Mouse (Mus musculus) embryo, embryonic 11 days (tissue): Measurements from ENCODE around the gene Gfod2.

Experiments used
- DNase-seq: peaks from one replicate; pipeline ENCODE4 v3.0.0-alpha.2; 2015

Gene Gfod2

DNA sequence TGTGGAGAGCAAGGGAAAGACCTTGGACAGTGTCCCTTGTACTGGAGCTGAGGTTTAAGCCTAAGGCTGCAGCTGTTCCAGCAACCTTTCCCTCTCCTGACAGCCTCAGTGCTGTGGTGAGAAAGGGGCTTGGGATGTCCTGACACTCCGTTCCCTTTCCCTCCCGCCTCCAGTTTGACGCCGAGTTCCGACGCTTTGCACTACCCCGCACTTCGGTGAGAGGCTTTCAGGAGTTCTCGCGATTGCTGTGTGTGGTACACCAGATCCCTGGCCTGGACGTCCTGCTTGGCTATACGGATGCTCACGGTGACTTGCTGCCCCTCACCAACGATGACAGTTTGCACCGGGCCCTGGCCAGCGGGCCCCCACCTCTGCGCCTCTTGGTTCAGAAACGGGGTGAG, 56.5 kb downstream of the Gfod2 start:
- peak; percentile 18 for DNase-seq

DNA sequence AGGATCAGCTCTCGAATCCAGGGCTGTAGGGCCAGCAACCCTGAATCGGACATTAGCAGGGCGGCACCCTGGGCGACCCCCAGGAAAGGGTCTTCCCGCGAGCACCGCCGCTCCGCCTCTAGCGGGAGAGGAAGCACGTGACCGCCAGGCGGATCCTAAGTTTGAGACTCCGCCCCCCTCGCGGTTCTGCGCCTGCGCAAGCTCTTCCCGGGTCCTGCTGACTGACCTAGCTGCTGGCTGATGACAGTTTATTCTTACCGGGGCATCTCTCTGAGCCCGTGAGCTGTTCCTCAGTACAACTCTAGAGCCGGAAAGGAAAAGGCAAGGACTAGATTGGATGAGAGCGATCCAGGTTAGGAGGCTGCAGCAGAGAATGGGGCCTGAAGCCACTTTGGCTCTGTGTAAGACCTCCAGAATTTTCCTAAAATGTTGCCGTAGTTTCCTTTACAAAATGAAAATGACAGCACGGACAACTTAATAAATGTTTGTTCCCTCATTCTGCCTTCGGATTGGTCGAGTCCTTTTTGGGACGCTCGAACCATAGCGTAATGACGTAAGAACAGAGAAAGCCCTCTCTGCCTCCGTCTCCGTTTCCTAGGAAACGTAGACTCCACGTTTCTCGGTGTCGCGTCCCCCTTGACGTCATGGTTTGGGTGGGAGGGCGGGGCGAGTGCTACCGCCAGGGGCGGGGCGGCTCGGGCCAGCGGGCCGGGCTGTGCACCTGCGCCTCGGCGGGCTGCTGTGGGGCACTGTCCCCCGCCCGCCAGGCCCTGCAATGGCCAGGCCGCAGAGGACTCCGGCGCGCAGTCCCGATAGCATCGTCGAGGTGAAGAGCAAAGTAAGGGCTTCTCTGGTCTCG, 57.3 kb downstream of the Gfod2 start, which contains the start of the genes Acd and Pard6a:
Gene Acd (minus strand): TSS at position 137 of the 859 bp plus-strand sequence.
Gene Pard6a (plus strand): TSS at position 183 of the 859 bp plus-strand sequence.
- peak; percentile 97 for DNase-seq

DNA sequence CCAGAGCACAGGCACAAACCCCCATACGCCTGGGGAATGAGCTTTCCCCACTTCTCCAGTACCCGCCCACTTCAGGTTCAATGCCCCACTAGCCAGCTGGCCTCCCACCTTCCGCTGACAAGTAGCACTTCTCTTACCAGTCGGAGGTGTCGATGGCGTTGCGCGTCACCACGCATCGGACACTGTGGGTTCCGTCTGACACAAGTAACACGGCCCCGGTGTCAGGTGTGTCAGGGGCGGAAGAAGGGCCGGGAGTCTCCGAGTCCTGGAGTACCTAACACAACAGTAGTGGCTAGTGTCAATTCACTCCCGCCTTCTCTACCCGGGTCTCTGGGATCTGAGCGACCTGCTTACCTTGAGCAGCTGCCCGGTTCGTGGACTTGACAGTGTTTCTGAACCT, 57.9 kb downstream of the Gfod2 start:
- DNase-seq = peak; percentile 46

DNA sequence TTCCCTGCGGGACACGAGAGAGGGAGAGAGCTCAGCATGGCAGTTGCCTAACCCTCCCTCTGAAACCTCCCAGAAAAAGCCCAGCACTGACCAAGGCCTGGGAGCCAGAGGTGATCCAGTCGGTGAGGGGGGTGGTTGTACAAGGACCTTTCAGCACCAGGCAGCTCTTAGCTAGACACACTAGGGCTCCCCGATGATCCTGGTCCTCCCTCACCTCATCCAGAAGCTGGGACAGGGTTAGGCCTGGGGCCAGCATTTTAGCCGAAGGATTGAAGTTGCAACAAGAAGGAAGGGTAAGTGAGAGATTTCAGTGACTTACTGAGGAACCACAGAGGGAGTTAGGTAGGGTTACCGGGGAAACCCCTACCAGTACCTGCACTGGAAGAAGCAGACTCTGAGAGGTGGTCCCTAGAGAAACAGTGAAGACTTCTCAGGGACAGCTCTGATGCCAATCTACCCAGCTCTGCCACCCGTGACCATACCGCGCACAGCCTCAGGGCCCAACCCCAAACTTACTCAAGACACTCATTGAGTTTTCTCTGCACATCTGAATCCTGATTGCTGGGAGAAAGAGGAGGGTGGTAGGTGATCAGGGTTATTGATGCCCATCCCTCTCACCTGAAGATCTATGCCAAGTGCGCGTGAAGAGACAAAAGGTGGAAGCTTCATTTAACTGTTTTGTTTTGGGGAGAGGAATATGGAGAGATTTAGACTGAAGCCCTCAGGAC, 58.8 kb downstream of the Gfod2 start:
- no peak for DNase-seq

DNA sequence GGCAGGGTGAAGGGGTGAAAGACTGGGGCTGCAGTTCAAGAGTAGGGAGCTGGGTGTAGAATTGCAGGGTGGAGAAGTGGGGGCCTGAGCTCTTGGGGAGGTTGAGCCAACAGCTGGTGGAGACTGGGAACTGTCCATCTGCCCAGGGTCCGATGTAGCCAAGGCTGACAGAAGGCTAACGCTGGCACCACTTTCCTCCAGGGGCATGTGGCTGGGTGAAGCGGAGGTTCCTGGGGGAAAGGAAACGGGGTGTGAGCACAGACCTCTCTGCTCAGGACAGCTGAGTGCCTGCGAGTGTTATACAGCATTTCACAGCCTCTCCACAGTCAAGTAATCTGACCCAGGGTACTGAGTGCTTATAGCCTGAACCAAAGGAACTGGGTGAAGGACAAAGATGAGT, 59.7 kb downstream of the Gfod2 start:
- no peak for DNase-seq

DNA sequence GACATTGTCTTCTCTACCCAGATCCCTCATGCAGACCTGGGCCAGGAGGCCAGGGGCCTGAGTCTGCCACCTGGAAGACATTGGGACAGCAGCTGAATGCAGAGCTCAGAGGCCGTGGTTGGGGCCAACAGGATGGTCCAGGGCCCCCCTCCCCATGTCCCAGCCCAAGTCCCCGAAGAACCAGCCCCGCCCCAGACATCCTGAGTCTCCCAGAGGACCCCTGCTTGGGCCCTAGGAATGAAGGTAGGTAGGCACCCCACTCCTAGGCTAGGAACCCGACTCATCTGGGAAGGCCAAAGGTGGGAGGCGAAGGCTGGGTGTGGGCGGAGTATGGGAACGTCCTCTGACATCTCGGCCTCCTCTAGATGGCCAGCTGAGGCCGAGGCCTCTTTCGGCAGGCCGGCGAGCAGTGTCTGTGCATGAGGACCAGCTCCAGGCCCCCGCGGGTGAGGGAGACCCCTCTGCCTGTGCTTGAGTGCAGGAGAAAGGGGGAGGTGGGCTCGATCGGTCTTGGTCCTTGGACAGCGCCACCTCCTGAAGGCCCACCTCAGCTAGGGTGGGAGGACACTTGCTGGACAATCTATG, 61.2 kb downstream of the Gfod2 start:
- DNase-seq = no peak

DNA sequence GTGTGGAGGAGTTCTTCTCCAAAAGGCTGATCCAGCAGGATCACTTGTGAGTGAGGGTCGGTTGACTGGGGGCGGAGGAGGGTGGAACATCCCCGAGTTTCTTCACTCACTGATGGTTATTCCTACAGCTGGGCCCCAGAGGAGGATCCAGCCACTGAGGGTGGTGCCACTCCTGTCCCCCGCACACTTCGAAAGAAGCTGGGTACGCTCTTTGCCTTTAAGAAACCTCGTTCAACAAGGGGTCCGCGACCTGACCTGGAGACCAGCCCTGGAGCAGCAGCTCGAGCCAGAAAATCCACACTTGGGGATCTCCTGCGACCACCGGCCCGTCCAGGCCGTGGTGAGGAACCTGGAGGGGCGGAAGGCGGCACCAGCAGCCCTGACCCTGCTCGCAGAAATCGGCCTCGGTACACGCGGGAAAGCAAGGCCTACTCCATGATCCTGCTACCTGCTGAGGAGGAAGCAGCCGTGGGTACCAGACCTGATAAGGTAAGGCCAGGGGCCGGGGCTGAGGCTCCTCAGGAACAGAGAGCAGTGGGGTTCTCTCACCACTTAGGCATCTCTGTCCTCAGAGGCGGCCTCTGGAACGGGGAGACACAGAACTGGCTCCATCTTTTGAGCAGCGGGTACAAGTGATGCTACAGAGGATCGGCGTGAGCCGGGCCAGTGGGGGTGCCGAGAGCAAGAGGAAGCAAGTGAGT, 63.2 kb downstream of the Gfod2 start:
- no peak for DNase-seq

DNA sequence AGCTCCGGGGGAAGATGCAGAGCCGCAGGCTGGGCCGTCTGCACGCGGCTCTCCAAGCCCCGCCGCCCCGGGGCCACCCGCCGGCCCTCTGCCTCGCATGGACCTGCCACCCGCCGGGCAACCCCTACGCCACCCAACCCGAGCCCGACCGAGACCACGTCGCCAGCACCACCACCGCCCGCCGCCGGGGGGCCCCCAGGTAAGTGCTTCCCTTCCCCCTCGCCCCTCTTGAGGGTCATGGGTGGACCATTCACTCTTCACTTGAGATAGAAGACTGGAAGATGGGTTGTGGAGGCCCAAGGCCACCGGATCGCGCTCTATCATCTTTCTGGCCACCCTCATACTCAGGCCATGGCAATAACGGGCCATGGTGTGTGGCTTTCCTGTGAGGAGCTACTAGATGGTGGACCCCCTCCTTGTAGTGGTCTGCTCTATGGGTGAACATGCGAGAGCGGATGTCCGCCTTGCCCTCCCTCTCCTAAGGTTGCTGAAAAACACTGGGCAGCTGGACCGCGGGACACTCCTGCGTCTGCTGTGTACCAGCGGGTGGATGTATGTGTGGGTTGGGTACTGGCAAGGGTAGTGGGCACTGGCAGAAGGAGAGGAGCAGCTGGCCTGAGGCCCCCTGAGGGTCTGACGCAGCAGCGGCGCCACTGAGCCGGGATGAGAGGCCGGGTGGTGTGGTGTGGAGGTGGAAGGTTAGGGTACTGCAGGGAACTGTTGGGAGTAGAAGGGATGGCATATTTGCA, 64.2 kb downstream of the Gfod2 start:
- peak; percentile 31 for DNase-seq

DNA sequence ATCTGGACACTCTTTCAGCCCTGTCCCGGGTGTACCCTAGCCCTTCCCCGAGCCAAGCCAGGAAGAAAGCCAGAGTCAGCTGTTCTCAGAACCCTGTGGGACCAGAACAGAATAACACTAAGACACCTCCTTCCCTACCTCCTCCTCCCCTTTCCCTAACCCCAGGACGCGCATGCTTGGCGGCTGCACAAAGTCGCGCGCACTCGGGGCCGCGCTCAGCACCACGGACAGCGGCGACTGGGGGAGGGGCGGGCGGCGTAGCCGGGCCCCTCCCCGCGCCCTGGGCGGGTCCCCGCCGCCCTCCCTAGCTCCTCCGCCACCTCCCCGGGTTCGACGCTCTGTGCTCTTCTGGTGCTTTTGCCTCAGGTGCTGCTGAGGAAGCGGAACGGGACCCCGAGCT, 64.8 kb downstream of the Gfod2 start:
- DNase-seq = peak; percentile 82

DNA sequence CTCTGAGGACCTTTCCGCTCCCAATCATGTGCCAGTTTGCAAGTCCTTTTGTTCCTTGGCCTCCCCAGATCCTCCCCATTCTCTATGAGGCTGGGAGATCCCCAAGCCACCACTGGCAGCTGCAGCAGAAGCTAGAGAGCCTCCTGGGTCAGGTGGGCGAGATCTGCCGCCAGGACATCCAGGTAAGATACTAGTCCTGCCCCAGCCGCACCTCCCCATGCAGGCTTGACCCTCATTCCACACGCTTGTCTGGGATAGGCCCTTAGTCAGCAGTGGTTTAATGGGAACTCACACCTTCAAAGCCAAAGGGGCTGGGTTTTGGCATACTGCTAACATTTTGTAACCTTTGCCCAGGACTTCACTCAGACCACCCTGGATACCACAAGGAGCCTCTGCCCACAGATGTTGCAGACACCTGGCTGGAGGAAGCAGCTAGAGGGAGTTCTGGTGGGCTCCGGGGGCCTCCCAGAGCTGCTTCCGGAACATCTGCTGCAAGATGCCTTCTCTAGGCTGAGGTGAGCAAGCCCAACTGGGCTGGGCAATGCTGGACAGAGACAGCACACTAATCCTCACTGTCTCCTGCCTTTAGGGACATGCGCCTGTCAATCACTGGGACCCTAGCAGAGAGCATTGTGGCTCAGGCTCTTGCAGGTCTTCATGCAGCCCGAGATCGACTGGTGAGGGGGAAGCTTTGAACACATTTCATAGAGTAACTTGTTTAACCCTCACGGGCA, 65.8 kb downstream of the Gfod2 start:
- DNase-seq = no peak

DNA sequence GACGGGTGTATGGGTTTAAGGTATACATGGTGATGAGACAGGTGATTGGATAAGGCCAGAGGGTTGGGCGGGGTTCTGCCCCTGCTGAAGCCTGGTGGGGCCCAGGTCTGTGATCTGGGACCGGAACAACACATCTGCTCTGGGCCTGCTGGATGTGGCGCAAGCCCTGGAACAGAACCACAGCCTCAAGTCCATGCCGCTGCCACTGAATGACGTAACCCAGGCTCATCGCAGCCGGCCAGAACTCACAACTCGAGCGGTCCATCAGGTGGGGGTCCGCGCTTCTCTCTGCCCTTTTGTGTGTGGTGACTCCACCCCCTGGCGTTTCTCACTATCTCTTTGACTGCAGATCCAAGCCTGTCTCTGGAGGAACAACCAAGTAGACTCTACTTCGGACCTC, 67.5 kb downstream of the Gfod2 start:
- no peak for DNase-seq

DNA sequence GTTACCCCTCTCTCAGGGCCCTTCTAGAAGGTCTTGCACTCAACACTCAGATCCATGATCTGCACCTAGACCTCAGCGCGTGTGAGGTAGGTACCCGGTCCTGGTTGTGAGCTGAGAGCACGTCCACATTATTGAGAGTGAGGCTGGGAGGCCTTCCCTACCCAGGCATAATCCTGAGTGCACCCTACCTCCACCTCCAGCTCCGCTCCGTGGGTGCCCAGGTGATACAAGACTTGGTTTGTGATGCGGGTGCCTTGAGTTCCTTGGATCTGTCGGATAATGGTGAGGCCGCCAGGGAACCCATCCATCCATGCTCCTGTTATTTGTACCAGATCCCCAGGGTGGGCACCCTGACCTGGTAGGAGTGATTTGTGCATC, 68.5 kb downstream of the Gfod2 start:
- DNase-seq = no peak

DNA sequence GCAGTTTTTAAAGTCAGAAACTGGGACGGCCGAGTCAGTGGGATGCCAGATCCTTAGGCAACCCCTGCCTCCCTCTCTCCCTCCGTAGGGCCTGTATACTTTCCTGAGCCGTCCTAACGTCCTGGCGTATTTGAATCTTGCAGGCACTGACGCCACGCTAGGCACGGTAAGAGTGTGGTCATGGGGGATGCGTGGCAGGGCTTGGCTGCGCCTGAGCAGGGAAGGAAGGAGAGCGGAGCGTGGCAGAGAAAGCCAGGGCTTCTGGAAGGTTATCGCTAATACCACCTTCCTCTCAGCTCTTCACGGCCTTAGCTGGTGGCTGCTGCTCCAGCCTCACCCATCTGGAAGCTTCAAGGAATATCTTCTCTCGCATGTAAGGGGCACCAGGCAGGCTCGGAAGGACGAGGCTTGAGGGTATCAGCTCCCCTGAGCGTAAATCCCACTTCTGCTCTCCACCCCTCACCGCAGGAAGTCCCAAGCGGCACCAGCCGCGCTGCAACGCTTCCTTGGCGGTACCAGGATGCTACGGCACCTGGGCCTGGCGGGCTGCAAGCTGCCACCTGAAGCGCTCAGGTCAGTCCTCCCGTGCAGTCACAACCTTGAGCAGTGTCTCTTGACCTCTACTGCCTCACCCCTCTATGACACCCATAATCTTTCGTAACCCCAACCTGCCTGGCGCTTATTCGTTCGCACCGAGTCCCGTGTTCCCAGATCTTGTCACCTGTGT, 69.0 kb downstream of the Gfod2 start:
- no peak for DNase-seq

DNA sequence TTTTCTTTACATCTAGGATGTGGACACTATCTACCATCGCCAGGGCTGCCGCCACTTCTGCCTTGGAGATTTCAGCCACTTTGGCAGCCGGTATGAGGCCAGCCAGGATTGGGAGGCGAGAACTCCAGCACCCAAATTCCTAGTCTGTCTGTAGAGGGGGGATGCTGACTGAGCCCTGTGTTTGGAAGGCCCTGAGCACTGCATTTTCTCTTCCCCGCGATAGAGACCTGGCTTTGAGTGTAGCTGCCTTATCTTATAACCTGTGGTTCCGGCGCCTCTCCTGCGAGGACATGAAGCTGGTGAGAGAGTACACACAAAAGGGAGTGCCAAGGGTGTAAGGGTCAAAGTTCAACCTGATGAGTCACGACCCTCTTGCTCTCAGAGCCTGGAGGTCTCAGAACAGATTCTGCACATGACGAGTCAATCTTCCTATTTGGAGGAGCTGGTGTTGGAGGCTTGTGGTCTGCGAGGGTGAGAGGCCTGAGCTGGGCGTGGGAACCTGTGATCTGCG, 70.2 kb downstream of the Gfod2 start:
- DNase-seq = no peak

DNA sequence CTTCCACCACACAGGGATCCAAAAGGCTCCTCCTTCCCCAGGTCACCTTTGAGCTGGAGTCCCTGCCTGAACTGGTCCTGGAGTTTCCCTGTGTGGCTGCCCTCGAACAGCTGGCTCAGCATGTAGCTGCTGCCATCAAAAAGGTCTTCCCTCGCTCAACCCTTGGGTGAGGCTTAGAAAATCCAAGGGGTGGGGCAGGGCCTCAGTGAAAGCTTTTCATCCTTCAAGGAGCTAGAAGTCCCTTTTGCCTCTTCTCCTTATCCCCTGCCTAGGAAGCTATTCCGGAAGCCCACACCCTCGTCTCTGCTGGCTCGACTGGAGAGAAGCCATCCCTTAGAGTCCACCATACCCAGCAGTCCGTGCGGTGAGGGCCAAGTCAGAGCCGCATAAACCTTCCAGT, 71.0 kb downstream of the Gfod2 start:
- DNase-seq = no peak

DNA sequence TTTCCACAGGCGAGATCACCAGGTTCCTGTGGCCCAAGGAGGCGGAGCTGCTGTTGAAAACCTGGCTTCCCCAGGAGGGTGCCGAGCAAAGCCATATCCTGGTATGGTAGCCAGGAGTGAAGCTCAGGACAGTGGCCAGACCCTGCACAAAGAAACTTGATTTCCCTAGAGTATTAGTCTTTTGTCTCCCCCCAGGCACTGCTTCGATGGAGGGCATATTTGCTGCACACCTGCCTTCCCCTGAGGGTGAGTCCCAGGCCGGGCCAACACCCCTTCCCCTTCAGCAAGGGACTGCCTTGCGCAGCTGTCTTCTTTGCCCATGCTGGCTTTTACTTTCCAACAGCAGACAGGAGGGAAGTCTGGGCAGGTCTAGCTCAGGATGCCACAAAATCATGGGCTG, 71.9 kb downstream of the Gfod2 start:
- no peak for DNase-seq

DNA sequence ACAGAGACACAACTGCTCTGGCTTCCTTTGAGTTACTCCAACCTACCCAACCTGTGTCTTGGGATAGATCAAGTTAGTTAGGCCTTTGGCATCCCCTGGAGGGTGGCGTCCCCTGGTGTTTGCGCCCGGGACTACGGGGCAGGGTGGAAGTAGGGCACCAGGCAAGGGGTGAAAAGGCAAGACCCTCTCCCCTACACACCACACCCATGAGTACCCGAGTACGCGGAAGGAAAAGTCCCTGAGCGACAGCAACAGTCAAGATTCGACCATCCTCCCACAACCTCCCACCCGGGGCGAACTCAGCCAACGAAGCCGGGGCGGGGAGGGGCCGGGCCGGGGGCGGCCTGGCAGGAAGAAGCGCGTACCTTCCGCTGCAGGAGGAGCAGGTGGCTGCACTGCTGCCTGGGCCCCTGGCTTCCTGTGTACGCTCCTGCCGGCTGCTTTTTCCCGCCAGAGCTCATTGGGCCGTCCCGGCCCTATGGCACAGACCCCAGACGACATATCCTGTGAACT, 72.6 kb downstream of the Gfod2 start, which contains the start of gene Carmil2:
Gene Carmil2 (plus strand): TSS at position 479 of the 513 bp plus-strand sequence.
- peak; percentile 46 for DNase-seq

DNA sequence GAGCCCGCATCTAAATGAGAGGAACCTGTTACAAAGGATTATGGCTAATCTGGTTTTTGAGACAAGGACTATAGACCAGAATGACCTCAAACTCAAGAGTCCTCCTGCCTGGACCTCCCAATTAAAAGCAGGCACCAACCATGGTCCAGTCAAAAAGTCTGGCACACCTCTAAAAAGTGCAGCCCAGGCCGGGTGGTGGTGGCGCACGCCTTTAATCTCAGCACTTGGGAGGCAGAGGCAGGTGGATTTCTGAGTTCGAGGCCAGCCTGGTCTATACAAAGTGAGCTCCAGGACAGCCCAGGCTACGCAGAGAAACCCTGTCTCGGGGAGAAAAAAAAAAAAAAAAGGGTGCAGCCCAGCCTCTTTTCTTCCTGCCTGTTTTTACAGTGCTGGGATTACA, 73.1 kb downstream of the Gfod2 start:
- no peak for DNase-seq

DNA sequence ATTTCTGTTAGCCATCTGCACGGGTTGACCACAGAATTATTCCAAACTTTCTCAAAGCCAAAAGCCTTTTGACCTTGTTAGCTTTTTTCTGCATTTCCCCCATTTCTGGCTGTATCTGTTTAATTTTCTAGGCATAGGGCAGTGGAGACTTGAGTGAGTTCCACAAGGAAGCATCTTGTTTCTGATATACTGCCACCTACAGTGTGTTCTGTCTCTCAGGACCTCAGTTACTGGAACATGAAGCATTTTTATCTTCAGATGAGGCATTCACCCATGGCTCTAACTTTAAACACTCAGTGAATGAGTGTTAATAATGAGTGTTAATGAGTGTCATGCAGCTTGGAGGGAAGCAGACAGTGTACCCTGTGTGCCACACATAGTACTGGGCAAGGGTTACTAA, 80.6 kb downstream of the Gfod2 start:
- no peak for DNase-seq
